Mouse (Mus musculus) embryonic facial prominence, embryonic 13.5 days (tissue): ENCODE results near the gene Strip2. TPM values are rescaled to one million over a fixed set of nuclear protein-coding genes. Genes with fewer than 3 reads are reported as not detected.

Experiments used
- ATAC-seq: fragments of 200-750 bp; cut with Nextera tagmentation; 2 replicates; pipeline ENCODE4 v1.8.0; 2017; ENCODE audit warnings: low read depth; ENCODE audit not compliant: insufficient number of reproducible peaks, insufficient read depth, low FRiP score, low TSS enrichment
- H3K27ac ChIP-seq: fragments of 300-500 bp; sonication (generic); 2 replicates; pipeline ENCODE4 v1.5.1; 2015; ENCODE audit warnings: moderate library complexity, mild to moderate bottlenecking, inconsistent platforms
- H3K27me3 ChIP-seq: fragments of 300-500 bp; sonication (generic); 2 replicates; pipeline ENCODE4 v1.6.1; 2015; ENCODE audit warnings: mild to moderate bottlenecking, inconsistent platforms
- H3K36me3 ChIP-seq: fragments of 300-500 bp; sonication (generic); 2 replicates; pipeline ENCODE4 v1.6.1; 2015; ENCODE audit warnings: mild to moderate bottlenecking, inconsistent platforms
- H3K4me1 ChIP-seq: fragments of 300-500 bp; sonication (generic); 2 replicates; pipeline ENCODE4 v1.6.1; 2015; ENCODE audit warnings: inconsistent platforms
- H3K4me2 ChIP-seq: fragments of 300-500 bp; sonication (generic); 2 replicates; pipeline ENCODE4 v1.6.1; 2015; ENCODE audit warnings: moderate library complexity, mild to moderate bottlenecking, inconsistent platforms
- H3K4me3 ChIP-seq: fragments of 300-500 bp; sonication (generic); 2 replicates; pipeline ENCODE4 v1.5.1; 2015; ENCODE audit warnings: mild to moderate bottlenecking, inconsistent platforms
- H3K9ac ChIP-seq: fragments of 300-500 bp; sonication (generic); 2 replicates; pipeline ENCODE4 v1.6.1; 2015; ENCODE audit warnings: mild to moderate bottlenecking, inconsistent platforms
- H3K9me3 ChIP-seq: fragments of 300-500 bp; sonication (generic); 2 replicates; pipeline ENCODE4 v1.6.1; 2016; ENCODE audit warnings: inconsistent platforms
- WGBS: fragments of 180-500 bp; shearing (Covaris S2); methylation state at CpG from one replicate; pipeline ENCODE4 v1.1.7; 2015; ENCODE audit warnings: mixed read lengths; 5-methylcytosine and 5-hydroxymethylcytosine counted together
- polyA plus RNA-seq: library from polyadenylated mRNA; unstranded; fragments of >200 nt; fragmentation: Nextera tagmentation; extraction: Ambion mirVana; gene quantifications from 2 replicates; pipeline ENCODE4 v1.2.1, GENCODE M21; 2015

Strip2 gene
- polyA plus RNA-seq, 1 experiment from 2014 or later, result 0.83 TPM

DNA sequence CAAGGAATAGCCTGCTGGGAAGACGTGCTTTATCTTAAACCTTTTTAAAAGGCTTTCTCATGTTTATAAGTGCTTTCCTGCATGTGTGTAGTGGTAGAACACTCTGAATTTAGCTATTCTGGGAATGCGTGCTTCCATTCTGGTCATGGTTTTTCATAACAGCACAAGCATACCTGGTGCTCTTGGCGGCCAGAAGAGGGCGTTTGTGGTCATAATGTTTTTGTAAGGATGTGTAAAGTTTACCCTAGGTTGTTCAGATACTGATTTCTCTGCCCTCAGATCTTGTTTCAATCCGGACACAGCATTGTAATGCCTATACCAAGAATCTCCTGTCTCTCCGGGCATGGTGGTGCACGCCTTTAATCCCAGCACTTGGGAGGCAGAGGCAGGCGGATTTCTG lies 58.0 kb downstream of the Strip2 start:
- Histone ChIP-seq H3K4me1 (no peaks in the 10 kb centered on the region), H3K36me3 (no peaks in the 10 kb centered on the region), H3K27me3 (no peaks in the 10 kb centered on the region), H3K9me3 (no peaks in the 10 kb centered on the region), H3K27ac (no peak overlapping the region), H3K4me2 (no peak overlapping the region), H3K4me3 (no peak overlapping the region), H3K9ac (no peak overlapping the region)
- no peak for ATAC-seq
- 72% methylated on average over 8 of the region's 8 CpGs for WGBS

DNA sequence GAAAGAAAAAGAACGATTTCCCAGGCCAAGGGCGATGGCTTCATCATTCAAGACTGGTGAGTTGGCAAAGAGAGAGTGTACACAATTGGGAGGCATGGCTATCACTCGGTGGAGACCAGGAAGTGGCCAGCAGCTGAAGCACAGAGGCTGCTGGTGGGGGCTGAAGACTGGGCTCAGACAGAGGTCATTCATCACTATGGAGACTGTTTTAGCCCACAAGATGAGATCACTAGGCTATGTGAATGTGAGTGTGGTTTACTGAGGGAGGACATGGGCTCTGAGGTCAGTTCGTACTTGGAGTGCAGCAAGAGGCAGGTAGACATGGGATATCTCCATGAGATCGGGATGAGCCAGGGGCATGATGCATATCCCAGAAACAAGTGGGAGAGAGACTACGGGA lies 63.6 kb downstream of the Strip2 start:
- H3K9me3 ChIP-seq, result no peaks in the 10 kb centered on the region
- no peaks in the 10 kb centered on the region for H3K36me3 ChIP-seq
- H3K27me3 ChIP-seq, result no peaks in the 10 kb centered on the region
- H3K4me1 ChIP-seq, result no peaks in the 10 kb centered on the region
- no peak overlapping the region for H3K9ac ChIP-seq
- no peak for ATAC-seq
- H3K4me3 ChIP-seq, result no peak overlapping the region
- no peak overlapping the region for H3K27ac ChIP-seq
- 90% methylated on average over 6 of the region's 6 CpGs for WGBS
- no peak overlapping the region for H3K4me2 ChIP-seq

DNA sequence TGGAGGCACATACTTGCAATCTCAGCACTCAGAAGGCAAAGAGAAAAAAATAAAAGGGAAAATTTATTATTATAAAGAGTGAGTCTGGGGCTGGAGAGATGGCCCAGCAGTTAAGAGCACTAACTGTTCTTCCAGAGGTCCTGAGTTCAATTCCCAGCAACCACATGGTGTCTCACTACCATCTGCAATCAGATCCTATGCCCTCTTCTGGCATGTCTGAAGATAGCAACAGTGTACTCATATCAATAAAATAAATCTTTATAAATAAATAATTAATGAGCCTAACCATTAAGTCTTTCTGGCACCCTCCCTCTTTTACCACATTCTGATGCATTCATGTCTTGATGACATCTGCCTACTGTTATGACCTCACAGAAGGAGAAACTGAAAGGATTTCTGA lies 65.0 kb downstream of the Strip2 start:
- Histone ChIP-seq H3K4me2 (no peak overlapping the region), H3K27ac (no peak overlapping the region), H3K4me3 (no peak overlapping the region), H3K36me3 (no peaks in the 10 kb centered on the region), H3K27me3 (peaks cover 10% of the 10 kb centered on the region; the same call in 1 of the 2 replicates), H3K4me1 (peaks cover 7% of the 10 kb centered on the region; the same call in 1 of the 2 replicates), H3K9me3 (no peaks in the 10 kb centered on the region), H3K9ac (no peak overlapping the region)
- ATAC-seq, result no peak

DNA sequence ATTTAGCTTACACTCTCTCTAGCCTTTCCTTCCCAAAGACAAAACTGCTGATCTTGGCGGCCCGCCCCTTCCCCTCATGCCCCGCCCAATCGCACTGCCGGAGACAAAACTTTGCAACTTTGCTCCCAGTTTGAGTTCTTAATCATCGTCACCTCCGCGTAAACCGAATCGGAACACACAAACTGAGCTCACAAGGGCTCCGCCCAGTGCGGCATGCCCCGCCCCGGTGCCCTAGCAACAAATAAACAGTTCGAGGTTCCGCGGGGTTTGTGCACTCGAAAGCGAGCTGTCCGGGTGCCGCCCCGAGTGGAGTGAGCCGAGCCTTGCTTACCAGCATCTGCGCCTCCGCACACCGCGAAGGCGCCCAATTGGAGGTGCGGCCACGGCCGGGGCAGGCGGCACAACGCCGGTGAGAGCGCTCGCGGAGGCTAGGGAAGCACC lies 68.3 kb downstream of the Strip2 start:
- 0 out of 2 replicates have a peak overlapping the region, but pooled peaks have one; percentile 17 for H3K27ac ChIP-seq

DNA sequence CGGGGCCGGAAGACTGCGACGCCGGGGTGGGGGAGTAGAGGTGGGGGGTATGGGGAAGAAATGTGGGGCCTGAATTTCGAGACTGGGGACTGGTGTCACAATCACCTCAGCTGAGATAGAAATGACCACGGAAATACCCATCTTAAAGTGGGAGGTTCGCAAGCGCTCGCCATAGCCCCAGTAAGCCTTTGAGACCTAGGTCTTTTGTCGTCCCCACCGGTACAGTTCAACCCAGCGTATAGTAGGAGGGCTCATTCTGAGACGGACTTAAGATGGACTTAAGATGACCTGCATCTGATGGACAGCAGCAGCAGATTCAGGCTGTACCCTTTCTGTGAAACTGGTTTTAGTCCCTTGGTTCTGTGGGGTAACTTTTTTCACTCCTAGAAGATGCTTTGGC lies 68.7 kb downstream of the Strip2 start:
- peak overlapping the region; percentile 74 for H3K9ac ChIP-seq
- H3K4me1 ChIP-seq, result peaks cover 7% of the 10 kb centered on the region; the same call in 1 of the 2 replicates
- H3K4me2 ChIP-seq, result peak overlapping the region; percentile 81
- H3K36me3 ChIP-seq, result no peaks in the 10 kb centered on the region
- WGBS, result 2% methylated on average over 14 of the region's 14 CpGs
- peak overlapping the region; percentile 58 for H3K4me3 ChIP-seq
- H3K27me3 ChIP-seq, result peaks cover 11% of the 10 kb centered on the region; the same call in 1 of the 2 replicates
- ATAC-seq, result no peak
- 0 out of 2 replicates have a peak overlapping the region, but pooled peaks have one; percentile 17 for H3K27ac ChIP-seq
- H3K9me3 ChIP-seq, result no peaks in the 10 kb centered on the region

More for the DNA sequence above, 68.3 kb downstream of the Strip2 start:
- Histone ChIP-seq H3K36me3 (no peaks in the 10 kb centered on the region), H3K27me3 (peaks cover 11% of the 10 kb centered on the region; the same call in 1 of the 2 replicates), H3K4me1 (peaks cover 7% of the 10 kb centered on the region; the same call in 1 of the 2 replicates), H3K4me3 (peak overlapping the region; percentile 58), H3K4me2 (peak overlapping the region; percentile 81), H3K9ac (peak overlapping the region; percentile 74), H3K9me3 (no peaks in the 10 kb centered on the region)
- ATAC-seq, result peak; percentile 79
- WGBS, result under 1% methylated on average over 37 of the region's 37 CpGs

DNA sequence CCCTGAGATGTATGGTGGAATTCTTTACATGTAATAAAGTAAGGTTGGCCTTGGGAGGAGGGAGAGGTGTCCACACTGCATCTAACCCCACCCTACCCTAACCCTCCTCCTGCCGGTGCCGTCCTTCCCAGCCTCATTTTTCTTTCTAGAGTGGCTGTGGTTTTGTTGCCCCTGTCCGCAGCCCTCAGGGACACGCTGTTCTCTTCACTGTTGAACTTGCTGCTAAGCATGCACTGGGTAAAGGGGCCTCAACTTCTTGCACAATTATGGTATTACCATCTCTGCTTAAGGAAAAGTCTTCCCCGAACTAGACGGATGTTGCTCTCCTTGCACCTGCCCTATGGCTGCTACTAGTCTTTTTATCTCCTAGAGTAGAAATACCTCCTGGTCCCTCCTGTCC lies 69.2 kb downstream of the Strip2 start:
- H3K36me3 ChIP-seq, result no peaks in the 10 kb centered on the region
- WGBS, result 41% methylated on average over 6 of the region's 6 CpGs
- peak overlapping the region; percentile 58 for H3K4me3 ChIP-seq
- H3K27me3 ChIP-seq, result peaks cover 11% of the 10 kb centered on the region; the same call in 1 of the 2 replicates
- H3K4me1 ChIP-seq, result peaks cover 7% of the 10 kb centered on the region; the same call in 1 of the 2 replicates
- no peaks in the 10 kb centered on the region for H3K9me3 ChIP-seq
- no peak for ATAC-seq
- peak overlapping the region; percentile 74; the same call in 1 of the 2 replicates for H3K9ac ChIP-seq
- peak overlapping the region; percentile 81 for H3K4me2 ChIP-seq
- H3K27ac ChIP-seq, result no peak overlapping the region

DNA sequence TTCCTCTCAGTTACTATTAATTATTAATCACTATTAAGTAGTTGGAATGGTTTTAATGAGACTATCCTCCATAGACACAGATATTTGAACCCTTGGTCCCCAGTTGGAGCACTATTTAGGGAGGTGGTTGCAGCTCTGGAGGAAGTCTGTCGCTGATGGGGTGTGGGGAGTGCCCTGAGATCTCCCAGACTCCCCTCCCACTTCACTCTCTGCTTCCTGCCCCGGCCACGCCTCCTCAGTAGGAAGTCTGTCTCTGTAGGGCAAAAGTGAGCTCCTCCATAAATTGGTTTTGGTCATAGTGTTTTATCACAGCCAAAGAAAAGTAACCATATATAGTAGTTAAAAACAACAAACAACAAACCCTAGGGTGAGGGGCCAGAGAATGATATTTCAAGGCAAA lies 70.4 kb downstream of the Strip2 start:
- no peak overlapping the region for H3K27ac ChIP-seq
- no peak overlapping the region for H3K4me3 ChIP-seq
- WGBS, result 50% methylated on average over 3 of the region's 3 CpGs
- no peaks in the 10 kb centered on the region for H3K36me3 ChIP-seq
- no peak for ATAC-seq
- H3K9ac ChIP-seq, result no peak overlapping the region
- H3K4me1 ChIP-seq, result peaks cover 7% of the 10 kb centered on the region; the same call in 1 of the 2 replicates
- peaks cover 11% of the 10 kb centered on the region; the same call in 1 of the 2 replicates for H3K27me3 ChIP-seq
- no peak overlapping the region for H3K4me2 ChIP-seq
- no peaks in the 10 kb centered on the region for H3K9me3 ChIP-seq

DNA sequence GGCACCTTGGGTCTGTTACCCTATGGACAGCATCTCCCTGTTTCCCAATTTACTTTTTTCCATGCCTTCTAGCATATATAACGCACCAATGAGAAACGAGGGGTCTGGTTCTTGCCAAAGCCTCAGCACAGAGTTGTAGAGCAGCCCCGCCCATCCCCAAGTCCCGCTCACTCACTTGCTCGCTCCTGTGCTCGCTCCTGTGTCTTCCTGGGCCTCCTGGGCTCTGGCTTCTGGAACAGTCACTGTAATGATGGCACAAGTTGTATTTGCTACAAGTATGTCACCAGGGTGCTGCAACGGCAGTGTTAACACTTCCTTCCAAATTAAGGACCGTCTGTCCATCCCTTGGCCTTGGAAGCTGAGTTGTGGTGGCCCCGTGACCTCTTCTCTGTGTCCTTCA lies 81.3 kb downstream of the Strip2 start:
- no peak overlapping the region for H3K9ac ChIP-seq
- no peak for ATAC-seq
- no peaks in the 10 kb centered on the region for H3K4me1 ChIP-seq
- H3K27ac ChIP-seq, result no peak overlapping the region
- no peak overlapping the region for H3K4me2 ChIP-seq
- WGBS, result 69% methylated on average over 9 of the region's 9 CpGs
- no peak overlapping the region for H3K4me3 ChIP-seq
- no peaks in the 10 kb centered on the region for H3K36me3 ChIP-seq
- no peaks in the 10 kb centered on the region for H3K9me3 ChIP-seq
- no peaks in the 10 kb centered on the region for H3K27me3 ChIP-seq

DNA sequence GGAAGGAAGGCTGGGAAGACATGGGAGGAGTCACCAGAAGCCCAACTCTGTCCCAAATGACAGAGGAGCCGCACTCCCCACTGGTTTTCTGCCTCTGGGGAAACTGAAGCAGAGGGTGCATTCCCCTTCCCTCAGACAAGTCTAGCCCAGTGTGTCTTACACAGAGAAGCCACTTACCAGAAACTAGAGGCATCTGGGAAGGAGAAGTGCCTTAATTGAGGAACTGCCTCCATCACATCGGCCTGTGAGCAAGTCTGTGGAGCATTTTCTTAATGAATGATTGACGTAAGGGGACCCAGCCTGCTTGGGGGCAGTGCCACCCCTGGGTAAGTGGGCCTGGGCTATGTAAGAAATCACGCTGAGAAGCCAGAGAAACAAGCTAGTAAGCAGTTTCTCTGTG lies 82.0 kb downstream of the Strip2 start:
- no peaks in the 10 kb centered on the region for H3K27me3 ChIP-seq
- ATAC-seq, result no peak
- H3K4me1 ChIP-seq, result no peaks in the 10 kb centered on the region
- H3K4me3 ChIP-seq, result no peak overlapping the region
- no peak overlapping the region for H3K9ac ChIP-seq
- H3K36me3 ChIP-seq, result no peaks in the 10 kb centered on the region
- no peaks in the 10 kb centered on the region for H3K9me3 ChIP-seq
- WGBS, result 40% methylated on average over 4 of the region's 4 CpGs
- no peak overlapping the region for H3K27ac ChIP-seq
- H3K4me2 ChIP-seq, result no peak overlapping the region

DNA sequence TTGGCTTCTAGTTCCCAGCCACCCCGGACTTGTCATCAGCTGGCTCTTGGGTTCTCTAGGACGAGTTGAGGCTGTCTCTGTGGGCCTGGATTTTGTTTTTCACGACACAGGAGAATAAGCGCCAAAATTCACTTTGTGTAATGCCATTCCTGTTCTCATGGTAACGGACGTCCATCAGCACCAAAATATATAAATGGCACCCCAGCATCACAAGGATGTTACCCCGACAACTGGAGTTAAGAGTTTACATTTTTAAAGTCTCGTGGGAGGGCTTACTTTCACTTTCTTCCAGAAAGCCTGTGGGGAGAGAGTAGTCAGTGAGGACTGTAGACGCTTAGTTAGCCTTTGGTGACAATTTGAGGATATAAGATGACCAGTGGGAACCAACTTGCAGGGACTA lies 85.8 kb downstream of the Strip2 start:
- Histone ChIP-seq H3K9ac (no peak overlapping the region), H3K27me3 (no peaks in the 10 kb centered on the region), H3K27ac (no peak overlapping the region), H3K9me3 (0 out of 2 replicates have a peak, but pooled peaks cover 5% of the 10 kb centered on the region), H3K36me3 (no peaks in the 10 kb centered on the region), H3K4me2 (no peak overlapping the region), H3K4me3 (no peak overlapping the region), H3K4me1 (no peaks in the 10 kb centered on the region)
- no peak for ATAC-seq
- 73% methylated on average over 9 of the region's 9 CpGs for WGBS

DNA sequence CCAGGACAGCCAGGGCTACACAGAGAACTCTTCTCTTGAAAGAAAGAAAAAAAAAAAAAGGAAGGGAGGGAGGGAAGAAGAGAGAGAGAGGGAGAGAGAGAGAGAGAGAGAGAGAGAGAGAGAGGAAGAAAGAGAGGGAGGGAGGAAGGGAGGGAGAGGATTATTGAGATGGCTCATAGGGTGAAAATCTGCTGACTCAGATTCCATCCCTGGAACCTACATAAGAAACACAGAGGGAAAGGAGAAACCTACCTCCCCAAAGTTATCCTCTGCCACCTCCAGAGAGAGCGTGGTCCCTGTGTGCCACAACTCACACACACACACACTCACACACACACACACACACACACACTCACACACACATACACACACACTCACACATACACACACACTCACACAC lies 89.0 kb downstream of the Strip2 start:
- Histone ChIP-seq H3K27me3 (no peaks in the 10 kb centered on the region), H3K4me2 (no peak overlapping the region), H3K9me3 (0 out of 2 replicates have a peak, but pooled peaks cover 5% of the 10 kb centered on the region), H3K27ac (no peak overlapping the region), H3K4me3 (no peak overlapping the region), H3K9ac (no peak overlapping the region), H3K4me1 (no peaks in the 10 kb centered on the region), H3K36me3 (no peaks in the 10 kb centered on the region)
- 86% methylated on average over 1 of the region's 1 CpGs for WGBS
- no peak for ATAC-seq

DNA sequence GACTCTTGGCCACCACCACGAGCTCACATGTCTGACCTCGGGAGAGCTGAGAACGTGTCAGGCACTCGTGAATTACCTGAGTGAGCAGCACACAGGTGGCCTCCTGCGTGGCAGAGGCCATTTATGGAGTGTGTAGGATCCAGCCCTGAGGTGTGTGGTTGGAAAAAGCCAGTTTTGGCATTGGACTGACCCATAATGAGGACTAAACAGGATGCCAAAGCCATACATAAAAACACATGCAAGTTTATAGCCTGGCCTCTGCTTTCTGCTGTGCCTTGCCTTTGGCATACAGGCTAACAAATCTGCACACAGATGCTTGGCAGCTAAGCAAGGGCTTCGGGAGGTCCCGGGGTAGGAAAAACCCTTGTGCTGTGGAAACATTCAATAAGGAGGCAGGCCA lies 92.4 kb downstream of the Strip2 start:
- Histone ChIP-seq H3K4me2 (no peak overlapping the region), H3K4me3 (no peak overlapping the region), H3K4me1 (no peaks in the 10 kb centered on the region), H3K9ac (no peak overlapping the region), H3K27ac (no peak overlapping the region), H3K36me3 (no peaks in the 10 kb centered on the region), H3K9me3 (0 out of 2 replicates have a peak, but pooled peaks cover 5% of the 10 kb centered on the region), H3K27me3 (no peaks in the 10 kb centered on the region)
- 80% methylated on average over 7 of the region's 7 CpGs for WGBS
- ATAC-seq, result no peak
